ENCODE assay signal across 20 mouse cellular contexts in genomic region chr1:62859098-62859497, GRCm38 (mm10).
DNase-seq lines count a peak whose midpoint lies in the region; ATAC-seq and TF ChIP-seq lines count a peak whose summit lies in the region.
"Had no signal": no experiment of that assay in that cellular context is flagged by ENCODE, and none has a peak within 500 bp of the region (broad histone marks: within the 10 kb centered on the region; RNA-seq: fewer than 3 reads in every experiment).

No protein-coding gene starts in this region.

- no peaks in the 10 kb centered on the region for H3K9me3 ChIP-seq in limb, embryonic 12.5 days
- no peaks in the 10 kb centered on the region for H3K9me3 ChIP-seq in limb, embryonic 10.5 days (replicated peaks)
- no peaks in the 10 kb centered on the region for H3K9me3 ChIP-seq in limb, embryonic 13.5 days
- no peaks in the 10 kb centered on the region for H3K9me3 ChIP-seq in liver, embryonic 11.5 days (ENCODE audit: control insufficient read depth, low read length)
- H3K9me3 ChIP-seq in midbrain, embryonic 13.5 days: 0 out of 2 replicates have a peak, but pooled peaks cover 4% of the 10 kb centered on the region

- H3K4me3 ChIP-seq in limb, embryonic 12.5 days (replicated peaks): no peak overlapping the region
- H3K4me3 ChIP-seq in limb, embryonic 10.5 days: no peak overlapping the region
- H3K4me3 ChIP-seq in limb, embryonic 13.5 days: no peak overlapping the region
- no peak overlapping the region for H3K4me3 ChIP-seq in liver, embryonic 11.5 days (ENCODE audit: low read depth, low read length)
- no peak overlapping the region for H3K4me3 ChIP-seq in midbrain, embryonic 13.5 days (replicated peaks)

- H3K27ac ChIP-seq in limb, embryonic 12.5 days: 0 out of 2 replicates have a peak overlapping the region, but pooled peaks have one; percentile 23
- no peak overlapping the region; the same call in 1 of the 2 replicates for H3K27ac ChIP-seq in limb, embryonic 10.5 days
- no peak overlapping the region; the same call in 1 of the 2 replicates for H3K27ac ChIP-seq in limb, embryonic 13.5 days
- no peak overlapping the region for H3K27ac ChIP-seq in liver, embryonic 11.5 days (ENCODE audit: low read depth, low read length)
- H3K27ac ChIP-seq in midbrain, embryonic 13.5 days: no peak overlapping the region

- peak; percentile 66 for DNase-seq in heart, adult 11 months
- DNase-seq in heart, adult 8-10 months (ENCODE audit: low spot score): no peak
- no peak for DNase-seq in limb, embryonic 10.5 days (ENCODE audit: low spot score)
- DNase-seq in brain, embryonic 14.5 days (ENCODE audit: low read depth): peak; percentile 42
- DNase-seq in liver, embryonic 11.5 days (ENCODE audit: low spot score): no peak
- DNase-seq: adrenal gland, adult 8-10 months; cerebellum, adult 11-12 months; cerebellum, postnatal 36 days; gastrocnemius, postnatal 10 days; kidney, postnatal 10 days; midbrain, embryonic 14.5 days; retina, postnatal 1 day; right cerebral cortex, postnatal 4 days; thymus, postnatal 4 days had no signal

- H3K4me2 ChIP-seq in limb, embryonic 12.5 days: no peak overlapping the region
- no peak overlapping the region for H3K4me2 ChIP-seq in limb, embryonic 13.5 days (replicated peaks)
- H3K4me2 ChIP-seq in liver, embryonic 11.5 days: no peak overlapping the region
- H3K4me2 ChIP-seq in midbrain, embryonic 13.5 days (replicated peaks): no peak overlapping the region

- H3K9ac ChIP-seq in limb, embryonic 12.5 days (replicated peaks): no peak overlapping the region
- H3K9ac ChIP-seq in limb, embryonic 13.5 days: no peak overlapping the region
- H3K9ac ChIP-seq in liver, embryonic 11.5 days (ENCODE audit: low read depth, low read length): no peak overlapping the region
- H3K9ac ChIP-seq in midbrain, embryonic 13.5 days (replicated peaks): no peak overlapping the region

- WGBS in limb, embryonic 12.5 days: 27% methylated on average over 2 of the region's 2 CpGs
- WGBS in limb, embryonic 10.5 days: 39% methylated on average over 2 of the region's 2 CpGs
- WGBS in limb, embryonic 13.5 days: 22% methylated on average over 2 of the region's 2 CpGs
- WGBS in liver, embryonic 11.5 days: 55% methylated on average over 2 of the region's 2 CpGs
- WGBS in midbrain, embryonic 13.5 days: 64% methylated on average over 2 of the region's 2 CpGs

- TF ChIP-seq CTCF in brain, embryonic 14.5 days (IDR thresholded peaks at IDR 0.05; ENCODE audit: borderline replicate concordance, extremely low read depth, insufficient read depth, insufficient read length): no peak

- no peaks in the 10 kb centered on the region for H3K36me3 ChIP-seq in limb, embryonic 12.5 days
- H3K36me3 ChIP-seq in limb, embryonic 10.5 days: no peaks in the 10 kb centered on the region
- H3K36me3 ChIP-seq in limb, embryonic 13.5 days: no peaks in the 10 kb centered on the region
- no peaks in the 10 kb centered on the region for H3K36me3 ChIP-seq in liver, embryonic 11.5 days (ENCODE audit: control insufficient read depth, insufficient read depth, low read length)
- no peaks in the 10 kb centered on the region for H3K36me3 ChIP-seq in midbrain, embryonic 13.5 days

- H3K27me3 ChIP-seq in limb, embryonic 12.5 days: no peaks in the 10 kb centered on the region
- H3K27me3 ChIP-seq in limb, embryonic 10.5 days (ENCODE audit: low read depth, poor library complexity, severe bottlenecking): no peaks in the 10 kb centered on the region
- no peaks in the 10 kb centered on the region for H3K27me3 ChIP-seq in limb, embryonic 13.5 days
- no peaks in the 10 kb centered on the region for H3K27me3 ChIP-seq in liver, embryonic 11.5 days (replicated peaks; ENCODE audit: control insufficient read depth, insufficient read depth, low read length)
- H3K27me3 ChIP-seq in midbrain, embryonic 13.5 days: no peaks in the 10 kb centered on the region
- H3K27me3 ChIP-seq: CH12.LX had no signal

- H3K4me1 ChIP-seq in limb, embryonic 12.5 days (replicated peaks): peaks cover 26% of the 10 kb centered on the region
- peaks cover 26% of the 10 kb centered on the region for H3K4me1 ChIP-seq in limb, embryonic 10.5 days
- peaks cover 28% of the 10 kb centered on the region for H3K4me1 ChIP-seq in limb, embryonic 13.5 days
- no peaks in the 10 kb centered on the region; the same call in 1 of the 2 replicates for H3K4me1 ChIP-seq in liver, embryonic 11.5 days (replicated peaks; ENCODE audit: control insufficient read depth, insufficient read depth, low read length)
- H3K4me1 ChIP-seq in midbrain, embryonic 13.5 days (replicated peaks): 0 out of 2 replicates have a peak, but pooled peaks cover 7% of the 10 kb centered on the region

- TF ChIP-seq POLR2A in brain, embryonic 14.5 days (IDR thresholded peaks at IDR 0.05; ENCODE audit: borderline replicate concordance, extremely low read depth, insufficient read depth, insufficient read length, poor library complexity, severe bottlenecking): no peak

- no peak for ATAC-seq in limb, embryonic 12.5 days (ENCODE audit: insufficient number of reproducible peaks, insufficient read depth, low FRiP score, low TSS enrichment, low read depth)
- ATAC-seq in limb, embryonic 13.5 days (ENCODE audit: low FRiP score, low read depth): peak; percentile 51; the same call in 1 of the 2 replicates
- ATAC-seq in liver, embryonic 11.5 days (replicated peaks; ENCODE audit: low FRiP score): no peak
- ATAC-seq in midbrain, embryonic 13.5 days: no peak
- ATAC-seq: hindbrain, embryonic 16.5 days; intestine, postnatal 0 days had no signal

Comparison
In these comparisons a context has a peak if more than half of its experiments do, and no peak if none do; other contexts are left out.
1. DNase-seq: peak in heart, adult 11 months (single experiment) and brain, embryonic 14.5 days (single experiment); none in heart, adult 8-10 months (single experiment), limb, embryonic 10.5 days (single experiment) and liver, embryonic 11.5 days (single experiment).